Mouse (Mus musculus) liver, embryonic 14.5 days (tissue): ENCODE data around the gene Lman2l.

Source experiments
- CTCF ChIP-seq: IDR thresholded peaks from 2 replicates; pipeline ENCODE4 v1.5.1; 2016; ENCODE audit warnings: antibody characterized with exemption, low read depth, control low read depth
- EP300 ChIP-seq: IDR thresholded peaks from 2 replicates; pipeline ENCODE4 v1.6.1; 2016; ENCODE audit warnings: antibody characterized with exemption, low read depth

GRCm38 (mm10) chr1:36479903-36480899 is 35.1 kb upstream of the Lman2l start:
- no peak for TF ChIP-seq CTCF
- TF ChIP-seq EP300, result no peak
